Comparison of ENCODE assay signal across 22 mouse cellular contexts in the genomic region with DNA sequence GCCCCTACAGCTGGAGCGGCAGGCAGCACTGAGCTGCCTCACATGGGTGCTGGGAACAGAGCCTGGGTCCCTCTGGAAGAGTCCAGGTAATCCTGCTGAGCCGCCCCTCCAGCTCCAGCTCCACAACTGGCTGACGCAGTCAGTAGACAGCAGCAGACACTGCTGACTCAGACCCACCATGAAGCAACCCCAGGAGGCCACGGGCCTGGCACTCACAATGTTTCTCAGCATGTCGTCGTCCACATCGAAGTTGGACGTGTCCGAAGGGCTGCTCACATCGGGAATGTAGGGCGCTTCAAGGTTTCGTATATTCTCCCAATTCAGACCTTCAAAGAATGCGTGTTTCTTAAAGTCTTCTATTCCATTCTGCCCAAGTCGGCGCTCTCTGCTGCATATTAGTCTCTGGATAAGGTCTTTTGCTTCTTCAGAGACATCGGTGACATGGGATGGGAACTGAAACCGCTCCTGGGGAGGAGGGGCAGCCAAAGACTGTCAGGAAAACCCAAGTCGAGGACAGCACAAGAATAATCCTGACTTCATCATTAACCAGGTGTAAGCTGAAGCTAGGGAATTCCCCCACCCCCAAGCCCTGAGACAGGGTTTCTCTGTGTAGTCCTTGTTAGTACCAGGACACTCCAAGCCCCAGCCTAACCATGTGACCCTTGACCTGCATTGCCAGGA. TPM values are rescaled to one million over a fixed set of nuclear protein-coding genes. Genes with fewer than 3 reads are reported as not detected.
DNase-seq lines count a peak whose midpoint lies in the region; ATAC-seq and TF ChIP-seq lines count a peak whose summit lies in the region.
"Had no signal": no experiment of that assay in that cellular context is flagged by ENCODE, and none has a peak within 500 bp of the region (broad histone marks: within the 10 kb centered on the region; RNA-seq: fewer than 3 reads in every experiment).

No protein-coding gene starts in this region.

- TF ChIP-seq POLR2A in cerebellum, adult 2 months (IDR thresholded peaks at IDR 0.05; ENCODE audit: borderline replicate concordance, insufficient read depth, low read length): no peak

- H3K27me3 ChIP-seq in cerebellum, adult 2 months (ENCODE audit: control insufficient read depth, insufficient read depth, low read length): no peaks in the 10 kb centered on the region
- H3K27me3 ChIP-seq: embryonic facial prominence, embryonic 12.5 days; forebrain, embryonic 15.5 days; heart, embryonic 12.5 days had no signal

- H3K4me3 ChIP-seq in cerebellum, adult 2 months (replicated peaks; ENCODE audit: insufficient read depth, low read depth, low read length): no peak overlapping the region
- H3K4me3 ChIP-seq: embryonic facial prominence, embryonic 12.5 days; forebrain, embryonic 15.5 days; heart, embryonic 12.5 days; hindbrain, embryonic 10.5 days had no signal

- peak; percentile 19 for DNase-seq in CD4-positive, CD25-positive, alpha-beta regulatory T cell, adult 2 months (ENCODE audit: low read depth, low spot score)
- peak; percentile 28 for DNase-seq in embryo, embryonic 10 days (ENCODE audit: low spot score)
- DNase-seq in embryo, embryonic 9.5 days (ENCODE audit: extremely low spot score): no peak
- no peak for DNase-seq in cerebellum, adult 2 months
- DNase-seq in urinary bladder, postnatal 25 days (ENCODE audit: low spot score): no peak
- DNase-seq: cerebellum, adult 11-12 months; cerebellum, adult 9-11 months; cerebellum, postnatal 36 days; embryo, embryonic 11 days; gastrocnemius, postnatal 14 days; kidney, adult 2 months had no signal

- 87% methylated on average over 18 of the region's 18 CpGs for WGBS in cerebellum, adult 2 months

- H3K4me1 ChIP-seq in cerebellum, adult 2 months (ENCODE audit: control insufficient read depth, insufficient read depth, low read length): peaks cover 20% of the 10 kb centered on the region; the same call in 1 of the 2 replicates
- H3K4me1 ChIP-seq: embryonic facial prominence, embryonic 12.5 days; forebrain, embryonic 15.5 days; heart, embryonic 12.5 days had no signal

- TF ChIP-seq CTCF in cerebellum, adult 2 months (IDR thresholded peaks at IDR 0.05; ENCODE audit: borderline replicate concordance, insufficient read depth, low read depth, low read length): no peak

- ATAC-seq in CD4-positive, CD25-positive, alpha-beta regulatory T cell, adult 4 months: no peak
- ATAC-seq in granulocyte monocyte progenitor cell, adult 5-6 weeks (replicated peaks; ENCODE audit: poor library complexity, severe bottlenecking): 0 out of 2 replicates have a peak, but pooled peaks have one; percentile 23
- ATAC-seq: forebrain, embryonic 15.5 days; intestine, embryonic 16.5 days had no signal

- no peak overlapping the region for H3K27ac ChIP-seq in cerebellum, adult 2 months (ENCODE audit: insufficient read depth, low read length)
- H3K27ac ChIP-seq: embryonic facial prominence, embryonic 12.5 days; forebrain, embryonic 15.5 days; hindbrain, embryonic 10.5 days; hindbrain, embryonic 14.5 days had no signal

RNA-seq across cellular contexts. Expression of gene Cdc42bpb, which starts 51.6 kb away (rescaled TPM):
- under 1 TPM; 0.32 to 0.43 TPM for polyA plus RNA-seq in CD4-positive, CD25-positive, alpha-beta regulatory T cell, adult 4 months (2017; shearing (Covaris generic))
- 5.6 and 8.1 TPM in 2 replicates for total RNA-seq in granulocyte monocyte progenitor cell, adult 5-6 weeks (2014; fragmentation: Nextera tagmentation)
- 4.8 and 8.6 TPM in 2 replicates for total RNA-seq in granulocyte monocyte progenitor cell, adult 5-6 weeks (2017)
- polyA plus RNA-seq in cerebellum, adult 2 months (2012; rRNA removed): 176 and 177 TPM in 2 replicates
- total RNA-seq: G1E had no signal
- polyA plus RNA-seq: G1E had no signal

RNA-seq across cellular contexts. Expression of gene Amn, which starts 55.0 kb away (rescaled TPM):
- polyA plus RNA-seq in CD4-positive, CD25-positive, alpha-beta regulatory T cell, adult 4 months (2017; shearing (Covaris generic)): not detected
- 0.73 and 1.9 TPM in 2 replicates for total RNA-seq in granulocyte monocyte progenitor cell, adult 5-6 weeks (2014; fragmentation: Nextera tagmentation)
- not detected in 2 replicates for total RNA-seq in granulocyte monocyte progenitor cell, adult 5-6 weeks (2017)
- 6.4 and 9.6 TPM in 2 replicates for polyA plus RNA-seq in cerebellum, adult 2 months (2012; rRNA removed)
- total RNA-seq: G1E; heart, postnatal 25 days had no signal
- polyA plus RNA-seq: forebrain, embryonic 11.5 days had no signal

Comparison
In these comparisons a context has a peak if more than half of its experiments do, and no peak if none do; other contexts are left out.
1. DNase-seq: peak in CD4-positive, CD25-positive, alpha-beta regulatory T cell, adult 2 months (single experiment) and embryo, embryonic 10 days (single experiment); none in embryo, embryonic 9.5 days (single experiment), cerebellum, adult 2 months (0 of 2) and urinary bladder, postnatal 25 days (single experiment).
2. RNA of gene Cdc42bpb, which starts 51.6 kb away (polyA plus RNA-seq): 176 to 177 TPM in cerebellum, adult 2 months; 0.32 to 0.43 TPM in CD4-positive, CD25-positive, alpha-beta regulatory T cell, adult 4 months; every median in the first group is over 100 times any median in the second.